Mouse (Mus musculus) MEL (cell line): ENCODE data around the gene Ccl5. TPM values are rescaled to one million over a fixed set of nuclear protein-coding genes. Genes with fewer than 3 reads are reported as not detected.

Source experiments
- DNase-seq: peaks from one replicate; pipeline ENCODE4 v3.0.0; 2011; ENCODE audit warnings: low read depth, low spot score
- H3K27ac ChIP-seq: 2 replicates; pipeline ENCODE4 v1.5.1; 2012; ENCODE audit warnings: low read depth, mild to moderate bottlenecking, control low read depth, low read length, moderate library complexity; ENCODE audit not compliant: control insufficient read depth
- H3K27me3 ChIP-seq, 2 experiments: fragments of 150-350 bp in 1 of 2; sonication (generic) in 1 of 2; 2 replicates each; pipeline ENCODE4 v1.6.1; 2012; ENCODE audit warnings: low read length in 2 of 2, mild to moderate bottlenecking in 2 of 2, improper control_type of control experiment in 1 of 2, moderate library complexity in 1 of 2; ENCODE audit not compliant: insufficient read depth in 2 of 2, control insufficient read depth in 1 of 2
- H3K36me3 ChIP-seq, 2 experiments: 2 replicates each; pipeline ENCODE4 v1.6.1; 2012 to 2014; ENCODE audit warnings: low read length in 2 of 2, improper control_type of control experiment in 1 of 2, inconsistent platforms in 1 of 2, mild to moderate bottlenecking in 1 of 2; ENCODE audit not compliant: insufficient read depth in 2 of 2, control insufficient read depth in 1 of 2
- H3K4me1 ChIP-seq, 2 experiments: fragments of 150-350 bp in 1 of 2; sonication (generic) in 1 of 2; 2 replicates each; pipeline ENCODE4 v1.6.1; 2012; ENCODE audit warnings: low read length in 2 of 2, improper control_type of control experiment in 1 of 2, mild to moderate bottlenecking in 1 of 2; ENCODE audit not compliant: insufficient read depth in 2 of 2, control insufficient read depth in 1 of 2
- H3K4me3 ChIP-seq, 2 experiments: fragments of 150-350 bp in 1 of 2; sonication (generic) in 1 of 2; 2 replicates each; pipeline ENCODE4 v1.5.1; 2012; ENCODE audit warnings: low read depth in 2 of 2, low read length in 2 of 2, mild to moderate bottlenecking in 2 of 2, moderate library complexity in 2 of 2, control low read depth in 1 of 2, improper control_type of control experiment in 1 of 2; ENCODE audit not compliant: control insufficient read depth in 1 of 2, insufficient read depth in 1 of 2
- H3K79me2 ChIP-seq: 2 replicates; pipeline ENCODE4 v1.6.1; 2012; ENCODE audit warnings: mild to moderate bottlenecking, low read length, moderate library complexity; ENCODE audit not compliant: control insufficient read depth, poor library complexity, insufficient read depth
- H3K9ac ChIP-seq: 2 replicates; pipeline ENCODE4 v1.6.1; 2012; ENCODE audit warnings: low read depth, mild to moderate bottlenecking, control low read depth, low read length, moderate library complexity; ENCODE audit not compliant: control insufficient read depth, poor library complexity, severe bottlenecking
- H3K9me3 ChIP-seq: fragments of 150-350 bp; sonication (generic); replicated peaks from 2 replicates; pipeline ENCODE4 v1.6.1; 2012; ENCODE audit warnings: mild to moderate bottlenecking, low read length, improper control_type of control experiment, moderate library complexity; ENCODE audit not compliant: insufficient read depth
- BHLHE40 ChIP-seq: IDR thresholded peaks from 2 replicates; pipeline ENCODE4 v1.6.1; 2012; ENCODE audit warnings: low read depth, mild to moderate bottlenecking, inconsistent platforms, low read length, improper control_type of control experiment, borderline replicate concordance
- CHD1 ChIP-seq: IDR thresholded peaks from 2 replicates; pipeline ENCODE4 v1.6.1; 2012; ENCODE audit warnings: low read depth, mild to moderate bottlenecking, inconsistent platforms, low read length, improper control_type of control experiment
- CTCF ChIP-seq, 3 experiments: IDR thresholded peaks in 2 of 3; conservative IDR thresholded peaks in 1 of 3; 2 replicates each; pipeline ENCODE4 v1.5.1; 2011 to 2012; ENCODE audit warnings: low read length in 3 of 3, low read depth in 2 of 3, mild to moderate bottlenecking in 2 of 3, improper control_type of control experiment in 1 of 3, inconsistent platforms in 1 of 3, mixed read lengths in 1 of 3, moderate library complexity in 1 of 3; ENCODE audit not compliant: control insufficient read depth in 1 of 3, insufficient read depth in 1 of 3, poor library complexity in 1 of 3, severe bottlenecking in 1 of 3
- E2F4 ChIP-seq: IDR thresholded peaks from 2 replicates; pipeline ENCODE4 v1.6.1; 2011; ENCODE audit warnings: low read depth, low read length, improper control_type of control experiment, borderline replicate concordance
- ELF1 ChIP-seq: IDR thresholded peaks from 2 replicates; pipeline ENCODE4 v1.6.1; 2014; ENCODE audit warnings: low read depth, mild to moderate bottlenecking, inconsistent platforms, low read length, improper control_type of control experiment, moderate library complexity
- EP300 ChIP-seq, 2 experiments: IDR thresholded peaks; 2 replicates each; pipeline ENCODE4 v1.6.1; 2011; ENCODE audit warnings: improper control_type of control experiment in 2 of 2, low read length in 2 of 2, low read depth in 1 of 2, mild to moderate bottlenecking in 1 of 2
- HCFC1 ChIP-seq: IDR thresholded peaks from 2 replicates; pipeline ENCODE4 v1.6.1; 2012; ENCODE audit warnings: low read depth, mild to moderate bottlenecking, inconsistent platforms, low read length, improper control_type of control experiment, moderate library complexity
- JUND ChIP-seq: IDR thresholded peaks from 2 replicates; pipeline ENCODE4 v1.6.1; 2011; ENCODE audit warnings: low read depth, mild to moderate bottlenecking, improper control_type of control experiment, low read length
- KAT2A ChIP-seq: conservative IDR thresholded peaks from 2 replicates; pipeline ENCODE4 v1.6.1; 2012; ENCODE audit warnings: low read depth, low read length, improper control_type of control experiment, inconsistent platforms
- MAX ChIP-seq: IDR thresholded peaks from 2 replicates; pipeline ENCODE4 v1.6.1; 2011; ENCODE audit warnings: low read length, improper control_type of control experiment
- MAZ ChIP-seq: IDR thresholded peaks from 2 replicates; pipeline ENCODE4 v1.6.1; 2012; ENCODE audit warnings: low read depth, mild to moderate bottlenecking, inconsistent platforms, low read length, improper control_type of control experiment
- MYB ChIP-seq: IDR thresholded peaks from 2 replicates; pipeline ENCODE4 v1.6.1; 2011; ENCODE audit warnings: mild to moderate bottlenecking, low read depth, low read length, improper control_type of control experiment
- NRF1 ChIP-seq: IDR thresholded peaks from 2 replicates; pipeline ENCODE4 v1.6.1; 2014; ENCODE audit warnings: low read depth, mild to moderate bottlenecking, inconsistent platforms, low read length, improper control_type of control experiment, moderate library complexity; ENCODE audit not compliant: poor library complexity, insufficient read depth, severe bottlenecking
- POLR2A ChIP-seq, 2 experiments: IDR thresholded peaks; 2 replicates each; pipeline ENCODE4 v1.6.1; 2011 to 2012; ENCODE audit warnings: low read length in 2 of 2, mild to moderate bottlenecking in 2 of 2, control low read depth in 1 of 2, improper control_type of control experiment in 1 of 2, low read depth in 1 of 2, moderate library complexity in 1 of 2; ENCODE audit not compliant: control insufficient read depth in 1 of 2, insufficient read depth in 1 of 2, poor library complexity in 1 of 2
- POLR2AphosphoS2 ChIP-seq: IDR thresholded peaks from 2 replicates; pipeline ENCODE4 v1.6.1; 2011; ENCODE audit warnings: low read length, improper control_type of control experiment
- RCOR1 ChIP-seq: IDR thresholded peaks from 2 replicates; pipeline ENCODE4 v1.6.1; 2012; ENCODE audit warnings: low read depth, mild to moderate bottlenecking, inconsistent platforms, low read length, improper control_type of control experiment
- SIN3A ChIP-seq: IDR thresholded peaks from 2 replicates; pipeline ENCODE4 v1.6.1; 2012; ENCODE audit warnings: low read length, improper control_type of control experiment, inconsistent platforms
- SMC3 ChIP-seq: IDR thresholded peaks from 2 replicates; pipeline ENCODE4 v1.6.1; 2011; ENCODE audit warnings: low read depth, low read length, improper control_type of control experiment
- TAL1 ChIP-seq: IDR thresholded peaks from 2 replicates; pipeline ENCODE4 v1.6.1; 2012; ENCODE audit warnings: mild to moderate bottlenecking, inconsistent platforms, low read length, moderate library complexity, mixed read lengths
- TBP ChIP-seq: IDR thresholded peaks from 2 replicates; pipeline ENCODE4 v1.8.0; 2011; ENCODE audit warnings: low read depth, low read length, improper control_type of control experiment
- TCF12 ChIP-seq: IDR thresholded peaks from 2 replicates; pipeline ENCODE4 v1.6.1; 2014; ENCODE audit warnings: low read depth, mild to moderate bottlenecking, inconsistent platforms, low read length, improper control_type of control experiment, moderate library complexity
- UBTF ChIP-seq: IDR thresholded peaks from 2 replicates; pipeline ENCODE4 v1.6.1; 2012; ENCODE audit warnings: low read depth, mild to moderate bottlenecking, inconsistent platforms, low read length, improper control_type of control experiment, moderate library complexity, borderline replicate concordance; ENCODE audit not compliant: insufficient read depth
- ZKSCAN1 ChIP-seq: IDR thresholded peaks from 2 replicates; pipeline ENCODE4 v1.6.1; 2012; ENCODE audit warnings: low read depth, mild to moderate bottlenecking, inconsistent platforms, low read length, improper control_type of control experiment, moderate library complexity
- ZMIZ1 ChIP-seq: IDR thresholded peaks from 2 replicates; pipeline ENCODE4 v1.6.1; 2012; ENCODE audit warnings: low read depth, mild to moderate bottlenecking, inconsistent platforms, low read length, improper control_type of control experiment, moderate library complexity
- polyA plus RNA-seq, 2 experiments: library from polyadenylated mRNA; stranded (reverse) in 1 of 2; unstranded in 1 of 2; fragments of >175 nt in 1 of 2; fragments of >200 nt in 1 of 2; gene quantifications; 2 replicates each; pipeline versions ENCODE4 v1.2.1 to v1.2.4; 2012; ENCODE audit warnings: low replicate concordance in 2 of 2, low read depth in 1 of 2; ENCODE audit not compliant: insufficient read length in 2 of 2, insufficient read depth in 1 of 2, missing spikeins in 1 of 2
- total RNA-seq: library from RNA; depleted of rRNA; stranded (reverse); fragments of 300-350 nt; gene quantifications from 2 replicates; pipeline ENCODE4 v1.2.3, GENCODE M21; 2012

Ccl5 gene
- total and polyA plus RNA-seq, 3 experiments, result 0.56 TPM; not detected in 2

GRCm38 (mm10) chr11:83556085-83556781 lies 25.9 kb upstream of the Ccl5 start (continued):
- TF ChIP-seq RCOR1 (no peak), E2F4 (no peak), SMC3 (peak; percentile 98), ZKSCAN1 (no peak), BHLHE40 (no peak), TAL1 (no peak), MAZ (no peak), MYB (no peak), HCFC1 (no peak)

GRCm38 (mm10) chr11:83551668-83552067 lies 21.4 kb upstream of the Ccl5 start:
- no peaks in the 10 kb centered on the region for H3K9me3 ChIP-seq
- H3K27me3 ChIP-seq, result no peaks in the 10 kb centered on the region
- no peak overlapping the region for H3K4me3 ChIP-seq
- peaks cover 0 to 14% of the 10 kb centered on the region in 2 experiments; a peak in 2 of 4 replicates for H3K36me3 ChIP-seq
- peaks cover 8 to 18% of the 10 kb centered on the region in 2 experiments for H3K4me1 ChIP-seq
- no peak for DNase-seq
- no peak overlapping the region for H3K27ac ChIP-seq
- no peak for TF ChIP-seq MAX
- no peak for TF ChIP-seq JUND
- TF ChIP-seq ZMIZ1, result no peak
- no peak for TF ChIP-seq KAT2A
- no peak for TF ChIP-seq SIN3A
- no peak for TF ChIP-seq POLR2AphosphoS2
- TF ChIP-seq ZKSCAN1, result no peak
- no peak for TF ChIP-seq POLR2A (IDR thresholded peaks at IDR 0.05; ENCODE audit: control insufficient read depth in 1 of 2, insufficient read depth in 1 of 2, low read depth in 1 of 2, low read length in 2 of 2, poor library complexity in 1 of 2)
- no peak for TF ChIP-seq MAZ
- no peak for TF ChIP-seq TBP
- TF ChIP-seq CTCF (IDR thresholded peaks at IDR 0.05 in 2 of 3, conservative IDR thresholded peaks at IDR 0.05 in 1 of 3; ENCODE audit: control insufficient read depth in 1 of 3, insufficient read depth in 1 of 3, low read depth in 2 of 3, low read length in 3 of 3, poor library complexity in 1 of 3, severe bottlenecking in 1 of 3), result no peak
- TF ChIP-seq EP300 (IDR thresholded peaks at IDR 0.05; ENCODE audit: low read depth in 1 of 2, low read length in 2 of 2), result no peak
- TF ChIP-seq ELF1, result no peak
- no peak for TF ChIP-seq RCOR1
- TF ChIP-seq UBTF, result no peak
- TF ChIP-seq CHD1, result no peak
- no peak for TF ChIP-seq BHLHE40
- TF ChIP-seq TCF12, result no peak
- TF ChIP-seq NRF1, result no peak
- no peak for TF ChIP-seq SMC3
- H3K79me2 ChIP-seq, result no peaks in the 10 kb centered on the region
- no peak overlapping the region for H3K9ac ChIP-seq
